Mouse (Mus musculus): Measurements from ENCODE around the gene Ydjc.
"Not testable (repeated sequence)": the region's sequence is repeated elsewhere in the genome, so short reads cannot be mapped to it uniquely, and the experiment has no call there.

Ydjc gene

GRCm38 (mm10) chr16:17154346-17154745, 9.9 kb downstream of the Ydjc start:
- DNase-seq (ENCODE audit: low spot score), result no peak

- not testable (repeated sequence) for DNase-seq (ENCODE audit: low spot score)
These were observed 21.1 kb downstream of the Ydjc start for GRCm38 (mm10) chr16:17165478-17165877.

- DNase-seq (ENCODE audit: low spot score), result no peak
These were observed 22.8 kb downstream of the Ydjc start for GRCm38 (mm10) chr16:17167179-17167578.

GRCm38 (mm10) chr16:17168049-17168448, 23.6 kb downstream of the Ydjc start:
- no peak for DNase-seq (ENCODE audit: low spot score)

- no peak for DNase-seq (ENCODE audit: low spot score)
These were observed 31.3 kb downstream of the Ydjc start for GRCm38 (mm10) chr16:17175765-17176164.

GRCm38 (mm10) chr16:17177623-17178170, 33.3 kb downstream of the Ydjc start:
- no peak for DNase-seq (ENCODE audit: low spot score)

GRCm38 (mm10) chr16:17179706-17180105, 35.3 kb downstream of the Ydjc start:
- DNase-seq (ENCODE audit: low spot score), result no peak

- DNase-seq (ENCODE audit: low spot score), result no peak
These were observed 37.0 kb downstream of the Ydjc start for GRCm38 (mm10) chr16:17181382-17181781.

GRCm38 (mm10) chr16:17182136-17182535, 37.7 kb downstream of the Ydjc start:
- no peak for DNase-seq (ENCODE audit: low spot score)

- no peak for DNase-seq (ENCODE audit: low spot score)
These were observed 38.6 kb downstream of the Ydjc start for GRCm38 (mm10) chr16:17183003-17183402.

GRCm38 (mm10) chr16:17185475-17185874, 41.1 kb downstream of the Ydjc start:
- DNase-seq (ENCODE audit: low spot score), result no peak

- no peak for DNase-seq (ENCODE audit: low spot score)
These were observed 49.4 kb downstream of the Ydjc start for GRCm38 (mm10) chr16:17193823-17194222.

GRCm38 (mm10) chr16:17200121-17200952, 55.9 kb downstream of the Ydjc start:
- no peak for DNase-seq (ENCODE audit: low spot score)

- peak; percentile 71 for DNase-seq (ENCODE audit: low spot score)
These were observed 56.7 kb downstream of the Ydjc start for GRCm38 (mm10) chr16:17200953-17201707.

GRCm38 (mm10) chr16:17201977-17202376, 57.6 kb downstream of the Ydjc start:
- no peak for DNase-seq (ENCODE audit: low spot score)

GRCm38 (mm10) chr16:17202549-17202948, 58.1 kb downstream of the Ydjc start, which contains the start of gene Ube2l3:
Gene Ube2l3 (minus strand): TSS chr16:17202649.
- DNase-seq (ENCODE audit: low spot score), result no peak

GRCm38 (mm10) chr16:17204990-17205389, 60.6 kb downstream of the Ydjc start:
- no peak for DNase-seq (ENCODE audit: low spot score)

- peak; percentile 74 for DNase-seq (ENCODE audit: low spot score)
These were observed 64.3 kb downstream of the Ydjc start, which contains the start of gene Rimbp3 for GRCm38 (mm10) chr16:17208389-17209361. Gene Rimbp3 (plus strand): TSS chr16:17208603.

GRCm38 (mm10) chr16:17209404-17209960, 65.1 kb downstream of the Ydjc start:
- DNase-seq (ENCODE audit: low spot score), result peak; percentile 6
